Mouse (Mus musculus) embryonic facial prominence, embryonic 13.5 days (tissue): ENCODE measurements around the gene Actn4. TPM values are rescaled to one million over a fixed set of nuclear protein-coding genes. Genes with fewer than 3 reads are reported as not detected.
"Not testable (repeated sequence)": the region's sequence is repeated elsewhere in the genome, so short reads cannot be mapped to it uniquely, and the experiment has no call there.

Experiments used
- ATAC-seq: fragments of 200-750 bp; cut with Nextera tagmentation; 2 replicates; pipeline ENCODE4 v1.8.0; 2017; ENCODE audit warnings: low read depth; ENCODE audit not compliant: insufficient number of reproducible peaks, insufficient read depth, low FRiP score, low TSS enrichment
- H3K27ac ChIP-seq: fragments of 300-500 bp; sonication (generic); 2 replicates; pipeline ENCODE4 v1.5.1; 2015; ENCODE audit warnings: moderate library complexity, mild to moderate bottlenecking, inconsistent platforms
- H3K27me3 ChIP-seq: fragments of 300-500 bp; sonication (generic); 2 replicates; pipeline ENCODE4 v1.6.1; 2015; ENCODE audit warnings: mild to moderate bottlenecking, inconsistent platforms
- H3K36me3 ChIP-seq: fragments of 300-500 bp; sonication (generic); 2 replicates; pipeline ENCODE4 v1.6.1; 2015; ENCODE audit warnings: mild to moderate bottlenecking, inconsistent platforms
- H3K4me1 ChIP-seq: fragments of 300-500 bp; sonication (generic); 2 replicates; pipeline ENCODE4 v1.6.1; 2015; ENCODE audit warnings: inconsistent platforms
- H3K4me2 ChIP-seq: fragments of 300-500 bp; sonication (generic); 2 replicates; pipeline ENCODE4 v1.6.1; 2015; ENCODE audit warnings: moderate library complexity, mild to moderate bottlenecking, inconsistent platforms
- H3K4me3 ChIP-seq: fragments of 300-500 bp; sonication (generic); 2 replicates; pipeline ENCODE4 v1.5.1; 2015; ENCODE audit warnings: mild to moderate bottlenecking, inconsistent platforms
- H3K9ac ChIP-seq: fragments of 300-500 bp; sonication (generic); 2 replicates; pipeline ENCODE4 v1.6.1; 2015; ENCODE audit warnings: mild to moderate bottlenecking, inconsistent platforms
- H3K9me3 ChIP-seq: fragments of 300-500 bp; sonication (generic); 2 replicates; pipeline ENCODE4 v1.6.1; 2016; ENCODE audit warnings: inconsistent platforms
- WGBS: fragments of 180-500 bp; shearing (Covaris S2); methylation state at CpG from one replicate; pipeline ENCODE4 v1.1.7; 2015; ENCODE audit warnings: mixed read lengths; 5-methylcytosine and 5-hydroxymethylcytosine counted together
- polyA plus RNA-seq: library from polyadenylated mRNA; unstranded; fragments of >200 nt; fragmentation: Nextera tagmentation; extraction: Ambion mirVana; gene quantifications from 2 replicates; pipeline ENCODE4 v1.2.1, GENCODE M21; 2015

Gene Actn4
- polyA plus RNA-seq, 1 experiment from 2014 or later = 258 TPM

DNA sequence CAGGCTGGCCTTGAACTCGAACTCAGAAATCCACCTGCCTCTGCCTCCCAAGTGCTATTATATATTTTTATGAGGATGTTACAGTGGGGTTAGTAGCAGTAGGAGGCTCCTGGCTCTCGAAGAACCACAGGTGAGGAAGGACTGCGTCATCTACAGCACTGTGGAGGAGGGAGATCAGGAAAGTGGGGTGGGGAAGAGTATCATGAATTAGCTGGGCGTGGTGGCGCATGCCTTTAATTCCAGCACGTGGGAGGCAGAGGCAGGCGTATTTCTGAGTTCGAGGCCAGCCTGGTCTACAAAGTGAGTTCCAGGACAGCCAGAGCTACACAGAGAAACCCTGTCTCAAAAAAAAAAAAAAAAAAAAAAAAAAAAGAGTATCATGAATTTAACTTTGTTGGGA lies 6.0 kb upstream of the Actn4 start:
- H3K4me3 ChIP-seq, H3K27ac ChIP-seq, H3K27me3 ChIP-seq, H3K4me2 ChIP-seq, ATAC-seq, H3K4me1 ChIP-seq, H3K9ac ChIP-seq, H3K9me3 ChIP-seq: not testable (repeated sequence)
- WGBS = 96% methylated on average over 8 of the region's 8 CpGs
- peaks cover 44% of the 10 kb centered on the region for H3K36me3 ChIP-seq

GRCm38 (mm10) chr7:28966751-28967505 lies 4.8 kb upstream of the Actn4 start:
- WGBS = 64% methylated on average over 4 of the region's 4 CpGs
- ATAC-seq = no peak
- no peak overlapping the region; the same call in 1 of the 2 replicates for H3K27ac ChIP-seq

DNA sequence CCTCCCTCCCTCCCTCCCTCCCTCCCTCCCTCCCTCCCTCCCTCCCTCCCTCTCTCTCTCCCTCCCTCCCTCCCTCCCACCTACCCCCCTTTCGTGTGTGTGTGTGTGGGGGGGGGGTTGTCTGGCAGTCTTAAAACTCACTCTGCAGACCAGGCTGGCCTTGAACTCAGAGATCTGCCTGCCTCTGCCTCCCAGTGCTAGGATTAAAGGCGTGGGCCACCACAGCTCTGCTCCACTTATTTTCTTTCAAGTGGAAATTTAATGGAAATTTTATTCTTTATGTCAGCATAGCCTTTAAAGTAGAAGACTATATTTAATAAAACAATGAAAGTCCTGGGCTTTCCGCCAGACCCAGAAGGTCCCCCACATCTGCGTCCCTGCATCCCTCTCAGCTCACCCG lies 4.0 kb upstream of the Actn4 start:
- H3K9me3 ChIP-seq = no peaks in the 10 kb centered on the region
- no peak for ATAC-seq
- 79% methylated on average over 4 of the region's 5 CpGs for WGBS
- H3K27me3 ChIP-seq = no peaks in the 10 kb centered on the region
- H3K9ac ChIP-seq = no peak overlapping the region
- H3K27ac ChIP-seq = no peak overlapping the region
- peaks cover 2% of the 10 kb centered on the region; the same call in 1 of the 2 replicates for H3K4me1 ChIP-seq
- no peak overlapping the region for H3K4me3 ChIP-seq
- H3K36me3 ChIP-seq = peaks cover 27% of the 10 kb centered on the region
- no peak overlapping the region for H3K4me2 ChIP-seq

More at GRCm38 (mm10) chr7:28966751-28967505, 4.8 kb upstream of the Actn4 start:
- no peak overlapping the region for H3K4me2 ChIP-seq
- no peaks in the 10 kb centered on the region; the same call in 1 of the 2 replicates for H3K4me1 ChIP-seq
- no peaks in the 10 kb centered on the region for H3K9me3 ChIP-seq
- no peaks in the 10 kb centered on the region for H3K27me3 ChIP-seq
- H3K4me3 ChIP-seq = no peak overlapping the region
- H3K36me3 ChIP-seq = peaks cover 35% of the 10 kb centered on the region
- no peak overlapping the region for H3K9ac ChIP-seq

DNA sequence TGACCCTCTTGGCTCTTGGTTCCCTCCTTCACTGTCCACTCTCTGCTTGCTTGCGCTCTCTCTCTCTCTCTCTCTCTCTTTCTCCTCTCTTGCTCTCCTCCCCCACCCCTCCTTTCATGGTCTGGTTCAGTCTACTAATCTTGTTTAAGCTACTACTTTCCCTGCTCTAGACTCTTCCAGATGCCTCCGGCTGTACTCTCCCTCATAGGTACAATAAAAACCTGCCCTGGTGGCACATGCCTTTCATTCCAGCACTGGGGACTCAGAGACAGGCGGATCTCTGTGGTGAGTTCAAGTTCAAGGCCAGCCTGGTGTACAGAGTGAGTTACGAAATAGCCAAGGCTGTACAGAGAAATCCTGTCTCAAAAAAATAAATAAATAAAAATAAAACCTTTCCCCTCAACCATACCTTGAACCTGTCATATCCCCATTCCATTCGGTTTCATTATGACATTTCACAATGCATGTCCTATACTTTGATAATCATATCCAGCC lies 3.3 kb upstream of the Actn4 start:
- peaks cover 10% of the 10 kb centered on the region for H3K4me1 ChIP-seq
- ATAC-seq = no peak
- 73% methylated on average over 5 of the region's 5 CpGs for WGBS

DNA sequence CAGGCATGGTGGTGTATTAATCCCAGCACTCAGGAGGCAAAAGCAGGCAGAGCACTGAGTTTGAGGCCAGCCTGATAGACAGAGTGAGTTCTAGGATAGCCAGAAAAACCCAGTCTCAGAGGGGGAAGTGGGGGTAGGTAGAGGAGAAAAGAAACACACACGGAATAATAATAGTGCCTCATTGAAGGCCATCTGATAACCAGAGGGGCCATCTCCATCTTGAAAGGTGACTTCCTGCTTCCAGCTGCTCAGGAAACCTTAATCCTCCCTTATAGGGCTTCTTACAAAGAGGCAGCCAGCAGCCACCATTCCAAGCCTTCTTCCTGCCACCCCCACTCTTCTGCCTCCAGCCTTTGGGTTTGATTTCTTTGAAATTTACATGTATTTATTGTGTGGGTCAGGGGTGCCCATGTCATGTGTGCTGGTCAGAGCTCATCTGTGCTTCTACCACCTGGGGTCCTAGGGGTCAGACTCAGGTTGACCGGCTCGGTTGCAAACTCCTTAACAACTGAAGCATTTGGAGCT lies 1.3 kb upstream of the Actn4 start:
- H3K9me3 ChIP-seq = no peaks in the 10 kb centered on the region
- WGBS = 69% methylated on average over 3 of the region's 3 CpGs
- H3K36me3 ChIP-seq = 0 out of 2 replicates have a peak, but pooled peaks cover under 1% of the 10 kb centered on the region
- H3K27ac ChIP-seq = no peak overlapping the region
- no peak overlapping the region for H3K4me3 ChIP-seq
- H3K4me1 ChIP-seq = peaks cover 27% of the 10 kb centered on the region
- no peak overlapping the region for H3K9ac ChIP-seq
- no peaks in the 10 kb centered on the region for H3K27me3 ChIP-seq
- ATAC-seq = no peak
- H3K4me2 ChIP-seq = no peak overlapping the region

More for the DNA sequence above, 3.3 kb upstream of the Actn4 start:
- Histone ChIP-seq H3K9ac (no peak overlapping the region), H3K27ac (no peak overlapping the region; the same call in 1 of the 2 replicates), H3K27me3 (no peaks in the 10 kb centered on the region), H3K4me3 (no peak overlapping the region), H3K36me3 (peaks cover 20% of the 10 kb centered on the region), H3K4me2 (no peak overlapping the region), H3K9me3 (no peaks in the 10 kb centered on the region)

- ATAC-seq = no peak
- peaks cover 3% of the 10 kb centered on the region for H3K36me3 ChIP-seq
- peak overlapping the region; percentile 89 for H3K27ac ChIP-seq
- H3K9ac ChIP-seq = peak overlapping the region; percentile 95
- peaks cover 41% of the 10 kb centered on the region for H3K4me1 ChIP-seq
- no peaks in the 10 kb centered on the region for H3K9me3 ChIP-seq
- H3K4me3 ChIP-seq = peak overlapping the region; percentile 99
- 2% methylated on average over 7 of the region's 7 CpGs for WGBS
- H3K27me3 ChIP-seq = no peaks in the 10 kb centered on the region
- H3K4me2 ChIP-seq = peak overlapping the region; percentile 78
These were observed 585 bp downstream of the Actn4 start for GRCm38 (mm10) chr7:28961584-28961926.

DNA sequence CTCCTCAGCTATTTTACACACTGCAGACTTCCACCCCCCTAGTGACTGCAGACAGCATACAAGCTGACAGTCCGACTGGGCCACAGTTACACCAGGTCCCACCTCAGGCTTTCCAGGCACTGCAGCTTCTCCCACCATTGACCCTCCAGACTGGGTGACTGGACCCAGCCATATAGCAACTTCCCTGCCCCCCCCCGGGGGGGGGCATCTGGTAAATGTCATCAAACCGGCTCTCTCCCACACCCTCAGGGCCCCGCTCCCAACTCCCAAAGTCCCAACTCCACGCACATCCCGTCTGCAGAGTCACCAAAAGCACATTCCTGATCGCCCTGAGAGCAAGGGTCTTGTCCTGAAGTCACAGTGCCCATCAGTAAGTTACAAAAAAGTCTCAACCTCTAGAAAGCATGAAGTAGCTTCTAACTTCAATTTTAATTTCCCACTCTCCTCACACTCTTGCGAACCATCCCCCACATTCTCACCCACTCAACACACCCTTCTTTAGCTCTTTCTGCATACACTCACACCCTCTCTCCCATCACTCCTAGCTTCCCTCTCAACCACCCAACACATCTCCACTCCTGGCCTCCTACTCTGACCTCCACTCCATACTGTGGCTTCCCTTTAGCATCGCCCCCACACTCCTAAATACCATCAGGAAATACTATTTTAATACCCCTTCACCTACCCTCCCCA lies 1.6 kb downstream of the Actn4 start:
- H3K4me3 ChIP-seq = peak overlapping the region; percentile 99
- H3K4me1 ChIP-seq = peaks cover 50% of the 10 kb centered on the region
- peak overlapping the region; percentile 95 for H3K9ac ChIP-seq
- peaks cover 12% of the 10 kb centered on the region for H3K36me3 ChIP-seq
- 13% methylated on average over 9 of the region's 9 CpGs for WGBS
- peak overlapping the region; percentile 78 for H3K4me2 ChIP-seq
- H3K27ac ChIP-seq = peak overlapping the region; percentile 19; the same call in 1 of the 2 replicates
- no peak for ATAC-seq
- no peaks in the 10 kb centered on the region for H3K27me3 ChIP-seq
- H3K9me3 ChIP-seq = no peaks in the 10 kb centered on the region

- H3K9me3 ChIP-seq = no peaks in the 10 kb centered on the region
- H3K27me3 ChIP-seq = no peaks in the 10 kb centered on the region
- WGBS = 43% methylated on average over 6 of the region's 6 CpGs
- H3K9ac ChIP-seq = peak overlapping the region; percentile 95
- peaks cover 12% of the 10 kb centered on the region for H3K36me3 ChIP-seq
- no peak for ATAC-seq
- H3K27ac ChIP-seq = 0 out of 2 replicates have a peak overlapping the region, but pooled peaks have one; percentile 22
- H3K4me2 ChIP-seq = peak overlapping the region; percentile 78
- peak overlapping the region; percentile 99 for H3K4me3 ChIP-seq
- H3K4me1 ChIP-seq = peaks cover 59% of the 10 kb centered on the region
These were observed 2.6 kb downstream of the Actn4 start for GRCm38 (mm10) chr7:28959505-28960045.

- no peak overlapping the region for H3K4me3 ChIP-seq
- no peak for ATAC-seq
These were observed 3.4 kb downstream of the Actn4 start for GRCm38 (mm10) chr7:28958770-28959169.

GRCm38 (mm10) chr7:28957997-28958725 lies 4.0 kb downstream of the Actn4 start:
- H3K4me1 ChIP-seq = peaks cover 70% of the 10 kb centered on the region
- H3K36me3 ChIP-seq = peaks cover 12% of the 10 kb centered on the region
- 0 out of 2 replicates have a peak overlapping the region, but pooled peaks have one; percentile 16 for H3K9ac ChIP-seq
- no peaks in the 10 kb centered on the region for H3K9me3 ChIP-seq
- ATAC-seq = no peak
- H3K27me3 ChIP-seq = no peaks in the 10 kb centered on the region
- no peak overlapping the region for H3K27ac ChIP-seq
- no peak overlapping the region for H3K4me3 ChIP-seq
- 56% methylated on average over 1 of the region's 1 CpGs for WGBS
- no peak overlapping the region; the same call in 1 of the 2 replicates for H3K4me2 ChIP-seq

More at GRCm38 (mm10) chr7:28958770-28959169, 3.4 kb downstream of the Actn4 start:
- Histone ChIP-seq H3K36me3 (peaks cover 12% of the 10 kb centered on the region), H3K9me3 (no peaks in the 10 kb centered on the region), H3K27me3 (no peaks in the 10 kb centered on the region), H3K4me1 (peaks cover 64% of the 10 kb centered on the region), H3K9ac (peak overlapping the region; percentile 95; the same call in 1 of the 2 replicates), H3K4me2 (peak overlapping the region; percentile 78), H3K27ac (0 out of 2 replicates have a peak overlapping the region, but pooled peaks have one; percentile 22)
- 48% methylated on average over 1 of the region's 1 CpGs for WGBS

DNA sequence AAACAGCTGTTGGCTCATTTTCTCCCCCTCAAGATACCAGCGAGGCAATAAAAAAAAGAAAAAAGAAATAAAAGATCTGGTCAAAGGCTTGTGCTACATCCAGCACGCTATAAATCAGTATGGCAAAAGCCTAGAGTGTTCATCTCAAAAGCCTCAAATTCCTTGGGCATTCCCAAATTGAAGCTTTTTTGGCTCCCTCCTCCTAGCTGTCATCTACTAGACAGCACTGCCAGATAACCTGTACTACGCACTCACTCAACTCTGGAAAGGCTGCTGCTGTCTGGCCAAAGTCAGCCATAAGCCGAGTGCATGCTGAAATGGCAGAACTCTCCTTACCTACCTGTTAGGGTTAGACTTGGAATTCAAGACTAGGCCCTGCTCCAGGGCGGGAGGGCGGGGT lies 4.9 kb downstream of the Actn4 start:
- H3K9me3 ChIP-seq = no peaks in the 10 kb centered on the region
- peaks cover 12% of the 10 kb centered on the region for H3K36me3 ChIP-seq
- 83% methylated on average over 6 of the region's 6 CpGs for WGBS
- no peak overlapping the region for H3K9ac ChIP-seq
- H3K27me3 ChIP-seq = no peaks in the 10 kb centered on the region
- H3K27ac ChIP-seq = no peak overlapping the region
- no peak overlapping the region for H3K4me2 ChIP-seq
- ATAC-seq = no peak
- peaks cover 79% of the 10 kb centered on the region for H3K4me1 ChIP-seq
- no peak overlapping the region for H3K4me3 ChIP-seq
